Mouse (Mus musculus): Measurements from ENCODE around the gene Ctsa. TPM values are rescaled to one million over a fixed set of nuclear protein-coding genes. Genes with fewer than 3 reads are reported as not detected.

Gene Ctsa
- polyA plus RNA-seq, 1 experiment = 25.9 TPM

- Histone ChIP-seq H3K4me3 (ENCODE audit: control insufficient read depth, low read depth, low read length) (peak within 1 kb of the TSS; percentile 98), H3K27ac (ENCODE audit: control insufficient read depth, insufficient read depth, low read depth, low read length) (peak within 1 kb of the TSS; percentile 92), H3K4me1 (ENCODE audit: control insufficient read depth, insufficient read depth, low read length) (no peaks in the 10 kb centered on the region; the same call in 1 of the 2 replicates), H3K27me3 (ENCODE audit: control insufficient read depth, insufficient read depth, low read length) (no peaks in the 10 kb centered on the region), H3K36me3 (ENCODE audit: control insufficient read depth, insufficient read depth, low read length) (no peaks in the 10 kb centered on the region; the same call in 1 of the 2 replicates)
- TF ChIP-seq CTCF (IDR thresholded peaks at IDR 0.05; ENCODE audit: control insufficient read depth, insufficient read depth, insufficient replicate concordance, low read depth, low read length) (no peak), POLR2A (IDR thresholded peaks at IDR 0.05; ENCODE audit: control insufficient read depth, low read depth, low read length) (peak; percentile 94)
These were observed 10.0 kb upstream of the Ctsa start, which contains the start of gene Zswim1 for GRCm38 (mm10) chr2:164822636-164823165. Gene Zswim1 (plus strand): TSS chr2:164822686.

GRCm38 (mm10) chr2:164823181-164823585 is 9.5 kb upstream of the Ctsa start:
- Histone ChIP-seq H3K36me3 (ENCODE audit: control insufficient read depth, insufficient read depth, low read length) (no peaks in the 10 kb centered on the region; the same call in 1 of the 2 replicates), H3K27ac (ENCODE audit: control insufficient read depth, insufficient read depth, low read depth, low read length) (peak overlapping the region; percentile 92), H3K27me3 (ENCODE audit: control insufficient read depth, insufficient read depth, low read length) (no peaks in the 10 kb centered on the region), H3K4me3 (ENCODE audit: control insufficient read depth, low read depth, low read length) (peak overlapping the region; percentile 98), H3K4me1 (ENCODE audit: control insufficient read depth, insufficient read depth, low read length) (no peaks in the 10 kb centered on the region; the same call in 1 of the 2 replicates)
- TF ChIP-seq POLR2A (IDR thresholded peaks at IDR 0.05; ENCODE audit: control insufficient read depth, low read depth, low read length) (no peak), CTCF (IDR thresholded peaks at IDR 0.05; ENCODE audit: control insufficient read depth, insufficient read depth, insufficient replicate concordance, low read depth, low read length) (no peak)

- Histone ChIP-seq H3K4me1 (ENCODE audit: control insufficient read depth, insufficient read depth, low read length) (no peaks in the 10 kb centered on the region; the same call in 1 of the 2 replicates), H3K27me3 (ENCODE audit: control insufficient read depth, insufficient read depth, low read length) (no peaks in the 10 kb centered on the region), H3K4me3 (ENCODE audit: control insufficient read depth, low read depth, low read length) (no peak overlapping the region; the same call in 1 of the 2 replicates), H3K27ac (ENCODE audit: control insufficient read depth, insufficient read depth, low read depth, low read length) (no peak overlapping the region), H3K36me3 (ENCODE audit: control insufficient read depth, insufficient read depth, low read length) (no peaks in the 10 kb centered on the region; the same call in 1 of the 2 replicates)
- TF ChIP-seq CTCF (IDR thresholded peaks at IDR 0.05; ENCODE audit: control insufficient read depth, insufficient read depth, insufficient replicate concordance, low read depth, low read length) = no peak
- no peak for TF ChIP-seq POLR2A (IDR thresholded peaks at IDR 0.05; ENCODE audit: control insufficient read depth, low read depth, low read length)
These were observed 8.7 kb upstream of the Ctsa start for GRCm38 (mm10) chr2:164823969-164824368.

DNA sequence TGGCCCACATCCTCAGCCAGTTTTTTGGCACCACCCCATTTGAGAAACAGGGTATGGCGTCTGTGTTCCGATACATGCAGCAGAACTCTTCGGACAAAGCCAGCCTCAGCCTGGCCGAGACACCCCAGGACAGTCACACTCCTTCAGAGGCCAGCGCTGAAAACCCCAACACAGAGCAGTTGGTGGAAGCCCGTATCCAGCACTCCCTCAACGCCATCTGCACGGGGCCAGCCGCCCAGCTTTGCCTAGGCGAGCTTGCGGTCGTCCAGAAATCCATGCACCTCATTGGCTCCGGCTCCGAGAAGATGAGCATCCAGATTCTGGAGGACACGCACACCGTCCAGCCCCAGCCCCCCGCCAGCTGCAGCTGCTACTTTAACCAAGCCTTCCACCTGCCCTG is 7.2 kb upstream of the Ctsa start:
- H3K4me1 ChIP-seq (ENCODE audit: control insufficient read depth, insufficient read depth, low read length) = no peaks in the 10 kb centered on the region; the same call in 1 of the 2 replicates
- H3K27me3 ChIP-seq (ENCODE audit: control insufficient read depth, insufficient read depth, low read length) = no peaks in the 10 kb centered on the region
- no peaks in the 10 kb centered on the region for H3K36me3 ChIP-seq (ENCODE audit: control insufficient read depth, insufficient read depth, low read length)
- H3K27ac ChIP-seq (ENCODE audit: control insufficient read depth, insufficient read depth, low read depth, low read length) = no peak overlapping the region
- H3K4me3 ChIP-seq (ENCODE audit: control insufficient read depth, low read depth, low read length) = no peak overlapping the region; the same call in 1 of the 2 replicates
- no peak for TF ChIP-seq CTCF (IDR thresholded peaks at IDR 0.05; ENCODE audit: control insufficient read depth, insufficient read depth, insufficient replicate concordance, low read depth, low read length)
- no peak for TF ChIP-seq POLR2A (IDR thresholded peaks at IDR 0.05; ENCODE audit: control insufficient read depth, low read depth, low read length)

DNA sequence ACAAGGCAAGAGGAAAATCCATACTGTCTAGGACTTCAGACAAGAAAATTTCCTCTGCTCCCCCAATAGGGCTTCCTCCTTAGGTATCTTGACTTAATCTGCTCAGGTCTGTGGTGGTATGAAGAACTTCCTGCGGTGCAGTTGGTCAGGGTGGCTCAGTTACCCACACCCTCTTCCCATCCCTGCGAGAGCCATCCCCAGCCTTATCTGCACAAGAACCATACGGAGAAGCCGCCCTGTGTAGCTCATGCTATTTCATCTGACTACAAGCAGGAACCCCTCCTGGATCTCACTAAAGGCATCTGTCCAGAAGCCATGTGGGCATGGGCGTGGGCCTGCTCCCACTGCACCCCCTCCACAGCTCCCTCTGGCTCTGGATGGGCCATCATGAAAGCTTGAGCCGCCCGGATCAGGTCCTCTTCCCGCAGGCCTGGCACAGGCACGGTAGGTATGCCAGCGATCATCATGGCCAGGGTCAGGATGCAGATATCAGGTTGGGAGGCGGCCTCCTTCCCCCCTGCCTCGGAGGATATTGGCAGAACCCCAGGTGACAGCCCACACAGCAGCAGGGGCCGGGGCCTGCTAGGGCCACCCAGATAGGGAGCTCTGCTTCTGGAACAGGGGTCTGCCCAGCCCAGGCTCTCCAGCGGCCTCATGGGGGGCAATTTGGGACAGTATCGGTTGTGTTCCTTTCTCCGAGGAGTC is 5.4 kb upstream of the Ctsa start:
- Histone ChIP-seq H3K27ac (ENCODE audit: control insufficient read depth, insufficient read depth, low read depth, low read length) (no peak overlapping the region), H3K27me3 (ENCODE audit: control insufficient read depth, insufficient read depth, low read length) (no peaks in the 10 kb centered on the region), H3K4me1 (ENCODE audit: control insufficient read depth, insufficient read depth, low read length) (peaks cover under 1% of the 10 kb centered on the region), H3K36me3 (ENCODE audit: control insufficient read depth, insufficient read depth, low read length) (no peaks in the 10 kb centered on the region), H3K4me3 (ENCODE audit: control insufficient read depth, low read depth, low read length) (peak overlapping the region; percentile 23)
- TF ChIP-seq CTCF (IDR thresholded peaks at IDR 0.05; ENCODE audit: control insufficient read depth, insufficient read depth, insufficient replicate concordance, low read depth, low read length) (no peak), POLR2A (IDR thresholded peaks at IDR 0.05; ENCODE audit: control insufficient read depth, low read depth, low read length) (no peak)

GRCm38 (mm10) chr2:164828437-164828836 is 4.2 kb upstream of the Ctsa start, which contains the start of gene Spata25:
Gene Spata25 (minus strand): TSS chr2:164828537.
- H3K4me3 ChIP-seq (ENCODE audit: control insufficient read depth, low read depth, low read length) = peak within 1 kb of the TSS; percentile 23
- peak within 1 kb of the TSS; percentile 80 for H3K27ac ChIP-seq (ENCODE audit: control insufficient read depth, insufficient read depth, low read depth, low read length)
- H3K36me3 ChIP-seq (ENCODE audit: control insufficient read depth, insufficient read depth, low read length) = no peaks in the 10 kb centered on the region
- peak; percentile 49; the same call in 1 of the 2 replicates for TF ChIP-seq POLR2A (IDR thresholded peaks at IDR 0.05; ENCODE audit: control insufficient read depth, low read depth, low read length)
- no peak for TF ChIP-seq CTCF (IDR thresholded peaks at IDR 0.05; ENCODE audit: control insufficient read depth, insufficient read depth, insufficient replicate concordance, low read depth, low read length)
- no peaks in the 10 kb centered on the region for H3K27me3 ChIP-seq (ENCODE audit: control insufficient read depth, insufficient read depth, low read length)
- peaks cover 10% of the 10 kb centered on the region for H3K4me1 ChIP-seq (ENCODE audit: control insufficient read depth, insufficient read depth, low read length)

GRCm38 (mm10) chr2:164829090-164829489 is 3.6 kb upstream of the Ctsa start:
- H3K27me3 ChIP-seq (ENCODE audit: control insufficient read depth, insufficient read depth, low read length) = no peaks in the 10 kb centered on the region
- peak overlapping the region; percentile 23 for H3K4me3 ChIP-seq (ENCODE audit: control insufficient read depth, low read depth, low read length)
- peak overlapping the region; percentile 9; the same call in 1 of the 2 replicates for H3K27ac ChIP-seq (ENCODE audit: control insufficient read depth, insufficient read depth, low read depth, low read length)
- no peaks in the 10 kb centered on the region for H3K36me3 ChIP-seq (ENCODE audit: control insufficient read depth, insufficient read depth, low read length)
- no peak for TF ChIP-seq CTCF (IDR thresholded peaks at IDR 0.05; ENCODE audit: control insufficient read depth, insufficient read depth, insufficient replicate concordance, low read depth, low read length)
- peaks cover 16% of the 10 kb centered on the region for H3K4me1 ChIP-seq (ENCODE audit: control insufficient read depth, insufficient read depth, low read length)
